Mouse (Mus musculus) liver, embryonic 18 days (tissue): ENCODE measurements around the gene Vps33b. TPM values are rescaled to one million over a fixed set of nuclear protein-coding genes. Genes with fewer than 3 reads are reported as not detected.

Experiments used
- polyA plus RNA-seq: library from polyadenylated mRNA; depleted of rRNA; stranded (reverse); fragments of >200 nt; gene quantifications from 2 replicates; pipeline ENCODE4 v1.2.3, GENCODE M21; 2012; rRNA removed

The Vps33b gene
- 5.3 and 5.8 TPM in 2 replicates for polyA plus RNA-seq

GRCm38 (mm10) chr7:80268897-80269750 lies at the start of gene Vps33b:
Gene Vps33b, plus strand, starts transcription at chr7:80269649.

DNA sequence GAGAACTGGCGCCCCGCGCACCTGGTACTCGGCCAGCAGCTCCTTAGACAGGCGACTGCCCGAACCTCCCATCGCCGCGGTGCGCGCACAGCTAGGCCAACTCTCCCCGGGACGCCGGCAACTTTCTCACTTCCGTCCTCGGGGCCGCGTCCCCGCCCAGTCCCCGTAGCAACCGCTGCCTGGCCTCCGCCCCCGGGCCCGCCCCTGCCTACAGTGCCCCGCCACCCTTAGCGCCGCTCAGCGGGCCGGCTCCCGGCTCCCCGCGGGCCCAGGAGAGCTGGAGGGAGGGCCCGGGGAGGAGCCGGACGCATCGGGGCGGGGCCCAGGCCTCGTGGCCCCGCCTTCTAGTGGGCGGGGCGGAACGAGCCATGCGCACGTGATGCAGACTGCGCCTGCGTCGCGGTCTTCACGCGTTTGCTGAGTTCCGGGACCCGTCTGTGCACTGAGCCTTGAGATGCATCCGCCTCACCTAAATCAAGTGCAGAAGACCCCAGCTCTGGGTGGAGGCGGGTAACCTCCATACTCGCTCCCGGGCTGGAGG lies 36.9 kb upstream of the Vps33b start, which contains the start of the genes Cib1 and Gdpgp1:
Gene Cib1, minus strand, starts transcription at position 325 of the 541 bp plus-strand sequence.
Gene Gdpgp1, plus strand, starts transcription at position 377 of the 541 bp plus-strand sequence.

GRCm38 (mm10) chr7:80246148-80246721 lies 23.2 kb upstream of the Vps33b start, which contains the start of gene Ttll13:
Gene Ttll13, plus strand, starts transcription at chr7:80246376.

GRCm38 (mm10) chr7:80260625-80261371 lies 8.7 kb upstream of the Vps33b start, which contains the start of gene Ngrn:
Gene Ngrn, plus strand, starts transcription at chr7:80261215.

DNA sequence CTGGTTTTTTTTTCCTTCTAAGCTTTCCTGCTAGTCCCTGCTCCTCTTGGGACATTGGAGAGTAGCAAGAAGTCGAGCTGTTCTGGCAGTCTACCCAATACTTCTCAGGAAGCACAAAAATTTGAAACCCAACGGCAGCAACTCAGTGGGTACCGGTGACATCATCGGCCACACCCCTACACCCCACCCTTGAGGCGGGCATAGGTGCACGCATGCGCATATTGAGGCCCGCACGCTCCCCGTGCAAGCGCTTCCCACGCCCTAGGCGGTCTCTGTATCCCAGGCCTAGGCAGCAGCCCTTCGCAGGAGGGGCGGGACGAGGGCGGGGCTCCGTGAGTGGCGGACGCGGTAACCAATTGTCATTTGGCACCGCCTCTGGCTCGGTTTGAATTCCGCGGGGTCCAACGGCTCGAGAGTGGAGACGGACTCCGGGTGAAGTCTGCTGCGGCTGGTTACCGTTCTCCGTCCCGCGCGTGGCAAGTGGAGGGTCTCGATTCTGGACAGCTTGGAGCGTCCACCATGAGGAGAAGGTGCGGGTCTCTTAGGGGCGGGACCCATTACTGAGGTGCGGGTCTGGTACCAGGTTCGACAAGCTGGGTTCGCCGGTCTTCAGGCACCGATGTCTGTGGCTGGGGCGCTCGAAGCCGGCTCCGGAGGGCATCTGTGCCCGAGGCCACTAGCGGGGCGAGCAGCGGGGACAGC lies 24.8 kb downstream of the Vps33b start, which contains the start of gene Prc1:
Gene Prc1, plus strand, starts transcription at position 389 of the 702 bp plus-strand sequence.

GRCm38 (mm10) chr7:80324043-80324815 lies 54.8 kb downstream of the Vps33b start, which contains the start of gene Rccd1:
Gene Rccd1, minus strand, starts transcription at chr7:80324454.

DNA sequence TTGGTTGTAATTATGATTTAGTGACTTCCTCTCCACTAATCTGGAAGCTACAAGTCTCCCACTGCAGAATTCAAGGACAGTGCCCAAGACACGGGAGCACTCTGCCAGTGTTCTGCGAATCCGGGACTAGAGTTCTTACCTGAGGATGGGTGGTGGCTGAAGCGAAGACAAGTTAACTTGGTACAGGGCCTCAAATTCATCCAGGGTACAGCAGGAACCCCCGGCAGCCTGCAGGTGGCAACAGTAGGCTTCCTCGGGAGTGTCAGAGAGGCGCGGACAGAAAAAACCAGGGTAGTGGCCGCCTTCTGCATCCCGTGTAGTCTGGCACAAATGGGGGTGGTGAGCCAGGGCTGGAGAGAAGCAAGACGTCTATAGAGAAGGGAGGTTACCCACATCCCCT lies 71.3 kb downstream of the Vps33b start, which contains the start of gene Unc45a:
Gene Unc45a, minus strand, starts transcription at position 213 of the 400 bp plus-strand sequence.

Other genes with a start within 250 kb of the Vps33b start
- 9.5 and 12.1 TPM in 2 replicates for gene Zfp710, start 244.8 kb upstream of the Vps33b start, polyA plus RNA-seq
- gene Idh2, start 154.3 kb upstream of the Vps33b start, polyA plus RNA-seq = 171 and 185 TPM in 2 replicates
- 4.6 TPM in 2 replicates for gene Sema4b, start 82.8 kb upstream of the Vps33b start, polyA plus RNA-seq
- gene Cib1, start 36.8 kb upstream of the Vps33b start, polyA plus RNA-seq = 40.6 and 46.2 TPM in 2 replicates
- gene Gdpgp1, start 36.8 kb upstream of the Vps33b start, polyA plus RNA-seq = 0.88 and 0.94 TPM in 2 replicates
- 0.23 and 0.31 TPM in 2 replicates for gene Ttll13, start 23.3 kb upstream of the Vps33b start, polyA plus RNA-seq
- 21.6 and 24.3 TPM in 2 replicates for gene Ngrn, start 8.4 kb upstream of the Vps33b start, polyA plus RNA-seq
- 38.5 and 42.6 TPM in 2 replicates for gene Prc1, start 24.8 kb downstream of the Vps33b start, polyA plus RNA-seq
- gene Rccd1, start 54.8 kb downstream of the Vps33b start, polyA plus RNA-seq = 4.3 TPM in 2 replicates
- 8.7 and 9.3 TPM in 2 replicates for gene Unc45a, start 71.4 kb downstream of the Vps33b start, polyA plus RNA-seq
- gene Hddc3, start 73.5 kb downstream of the Vps33b start, polyA plus RNA-seq = 8.4 and 8.9 TPM in 2 replicates
- 8.5 and 10.6 TPM in 2 replicates for gene Man2a2, start 101.7 kb downstream of the Vps33b start, polyA plus RNA-seq
- gene Fes, start 118.3 kb downstream of the Vps33b start, polyA plus RNA-seq = 17.6 and 24.7 TPM in 2 replicates
- gene Furin, start 135.8 kb downstream of the Vps33b start, polyA plus RNA-seq = 22.4 and 27.7 TPM in 2 replicates